Mouse (Mus musculus) heart, adult 10 weeks (tissue): ENCODE data around the gene Nrf1. TPM values are rescaled to one million over a fixed set of nuclear protein-coding genes. Genes with fewer than 3 reads are reported as not detected.

Experiments
- polyA plus RNA-seq: library from polyadenylated mRNA; stranded (reverse); fragments of 350-450 nt; fragmentation: Illumina TruSeq; extraction: RNeasy Lipid Tissue Mini Kit (QIAGEN cat#74804); gene quantifications from one replicate; pipeline ENCODE4 v1.2.3, GENCODE M21; 2014; ENCODE audit warnings: low read depth, low replicate concordance

Gene Nrf1
- polyA plus RNA-seq: 12.2 TPM

GRCm38 (mm10) chr6:30047271-30048162, at the start of gene Nrf1:
Nrf1 (plus strand) TSS chr6:30047988.

Other genes starting within 250 kb of the Nrf1 start
- 48.9 TPM for gene Strip2, start 131.0 kb upstream of the Nrf1 start, polyA plus RNA-seq